Mouse (Mus musculus): ENCODE results near the gene Sh3pxd2a.

GRCm38 (mm10) chr19:47346606-47347005 lies 117.6 kb downstream of the Sh3pxd2a start:
- no peak for TF ChIP-seq CTCF (IDR thresholded peaks at IDR 0.05; ENCODE audit: low read depth)
- TF ChIP-seq EP300 (IDR thresholded peaks at IDR 0.05; ENCODE audit: low read depth) = no peak

Measured in heart, postnatal 0 days (tissue).